Mouse (Mus musculus) stomach, postnatal 0 days (tissue): ENCODE measurements around the gene Ggct. TPM values are rescaled to one million over a fixed set of nuclear protein-coding genes. Genes with fewer than 3 reads are reported as not detected.
A peak's percentile ranks its signal among the peaks of the same experiment; 100 is the strongest.

ENCODE experiments used
- ATAC-seq: fragments of 200-750 bp; cut with Nextera tagmentation; 2 replicates; pipeline ENCODE4 v1.8.0; 2017; ENCODE audit not compliant: low FRiP score, low TSS enrichment
- DNase-seq: peaks from one replicate; pipeline ENCODE4 v3.0.0-alpha.2; 2016; ENCODE audit warnings: low spot score
- H3K27ac ChIP-seq: fragments of 300-500 bp; sonication (generic); replicated peaks from 2 replicates; pipeline ENCODE4 v1.5.1; 2014; ENCODE audit warnings: mild to moderate bottlenecking, control low read depth
- H3K27me3 ChIP-seq: fragments of 300-500 bp; sonication (generic); 2 replicates; pipeline ENCODE4 v1.6.1; 2014; ENCODE audit warnings: low read length; ENCODE audit not compliant: control insufficient read depth, insufficient read depth
- H3K36me3 ChIP-seq: fragments of 300-500 bp; sonication (generic); 2 replicates; pipeline ENCODE4 v1.6.1; 2014; ENCODE audit warnings: low read length, mixed read lengths; ENCODE audit not compliant: control insufficient read depth, insufficient read depth
- H3K4me1 ChIP-seq: fragments of 300-500 bp; sonication (generic); replicated peaks from 2 replicates; pipeline ENCODE4 v1.6.1; 2014; ENCODE audit warnings: antibody characterized with exemption; ENCODE audit not compliant: control insufficient read depth, insufficient read depth
- H3K4me2 ChIP-seq: fragments of 300-500 bp; sonication (generic); replicated peaks from 2 replicates; pipeline ENCODE4 v1.6.1; 2014; ENCODE audit warnings: low read depth, mild to moderate bottlenecking, control low read depth, moderate library complexity
- H3K4me3 ChIP-seq: fragments of 300-500 bp; sonication (generic); 2 replicates; pipeline ENCODE4 v1.5.1; 2014; ENCODE audit warnings: low read depth, low read length, control low read depth
- H3K9ac ChIP-seq: fragments of 300-500 bp; sonication (generic); 2 replicates; pipeline ENCODE4 v1.6.1; 2014; ENCODE audit warnings: mild to moderate bottlenecking, low read length, control low read depth, mixed read lengths
- H3K9me3 ChIP-seq: fragments of 300-500 bp; sonication (generic); 2 replicates; pipeline ENCODE4 v1.6.1; 2016; ENCODE audit warnings: low read length; ENCODE audit not compliant: control insufficient read depth
- CTCF ChIP-seq: IDR thresholded peaks from 2 replicates; pipeline ENCODE4 v1.5.1; 2016; ENCODE audit warnings: antibody characterized with exemption, low read depth, mild to moderate bottlenecking, moderate library complexity
- EP300 ChIP-seq: optimal IDR thresholded peaks from 2 replicates; pipeline ENCODE3; 2016; ENCODE audit warnings: antibody characterized with exemption
- WGBS: fragments of 180-500 bp; shearing (Covaris S2); extraction: QIAGEN DNeasy Blood & Tissue Kit; methylation state at CpG from one replicate; pipeline ENCODE4 v1.1.7; 2014; 5-methylcytosine and 5-hydroxymethylcytosine counted together
- polyA plus RNA-seq: library from polyadenylated mRNA; unstranded; fragments of >200 nt; fragmentation: Nextera tagmentation; extraction: Ambion mirVana; gene quantifications from 2 replicates; pipeline ENCODE4 v1.2.1, GENCODE M21; 2015

The Ggct gene
- polyA plus RNA-seq, 1 experiment from 2014 or later, result 9.3 TPM

GRCm38 (mm10) chr6:54972929-54973211 lies 19.9 kb downstream of the Ggct start:
- Histone ChIP-seq H3K9me3 (no peaks in the 10 kb centered on the region), H3K27me3 (no peaks in the 10 kb centered on the region), H3K9ac (peak overlapping the region; percentile 83; the same call in 1 of the 2 replicates), H3K27ac (peak overlapping the region; percentile 92), H3K36me3 (no peaks in the 10 kb centered on the region), H3K4me2 (peak overlapping the region; percentile 79), H3K4me1 (no peaks in the 10 kb centered on the region), H3K4me3 (peak overlapping the region; percentile 60)
- TF ChIP-seq EP300, result no peak
- TF ChIP-seq CTCF, result peak; percentile 21; the same call in 1 of the 2 replicates
- WGBS, result 6% methylated on average over 5 of the region's 5 CpGs
- DNase-seq (peak; percentile 35), ATAC-seq (0 out of 2 replicates have a peak, but pooled peaks have one; percentile 53)

GRCm38 (mm10) chr6:54972111-54972928 lies 20.4 kb downstream of the Ggct start, which contains the start of gene Nod1:
Nod1 (minus strand) TSS chr6:54972612.
- peak within 1 kb of the TSS; percentile 60 for H3K4me3 ChIP-seq
- H3K4me2 ChIP-seq, result peak within 1 kb of the TSS; percentile 79
- no peaks in the 10 kb centered on the region for H3K36me3 ChIP-seq
- no peaks in the 10 kb centered on the region for H3K4me1 ChIP-seq
- H3K27ac ChIP-seq, result peak within 1 kb of the TSS; percentile 92
- TF ChIP-seq EP300 (no peak), CTCF (peak; percentile 30; the same call in 1 of the 2 replicates)
- no peaks in the 10 kb centered on the region for H3K27me3 ChIP-seq
- peak; percentile 88 for ATAC-seq
- H3K9me3 ChIP-seq, result no peaks in the 10 kb centered on the region
- H3K9ac ChIP-seq, result peak within 1 kb of the TSS; percentile 83
- peak; percentile 84 for DNase-seq
- 1% methylated on average over 49 of the region's 53 CpGs for WGBS

- no peaks in the 10 kb centered on the region for H3K27me3 ChIP-seq
- no peaks in the 10 kb centered on the region for H3K36me3 ChIP-seq
- H3K9me3 ChIP-seq, result no peaks in the 10 kb centered on the region
- H3K4me2 ChIP-seq, result peak overlapping the region; percentile 79
- TF ChIP-seq CTCF (no peak), EP300 (no peak)
- H3K27ac ChIP-seq, result peak overlapping the region; percentile 92
- 15% methylated on average over 8 of the region's 8 CpGs for WGBS
- no peaks in the 10 kb centered on the region for H3K4me1 ChIP-seq
- DNase-seq (no peak), ATAC-seq (0 out of 2 replicates have a peak, but pooled peaks have one; percentile 3)
- H3K4me3 ChIP-seq, result peak overlapping the region; percentile 60
- H3K9ac ChIP-seq, result peak overlapping the region; percentile 83
Measured at GRCm38 (mm10) chr6:54971731-54972110, 21.0 kb downstream of the Ggct start.

- DNase-seq, result no peak
- TF ChIP-seq EP300 (no peak), CTCF (no peak)
- Histone ChIP-seq H3K27ac (no peak overlapping the region), H3K9me3 (no peaks in the 10 kb centered on the region), H3K36me3 (no peaks in the 10 kb centered on the region), H3K4me1 (no peaks in the 10 kb centered on the region), H3K4me3 (no peak overlapping the region), H3K4me2 (no peak overlapping the region; the same call in 1 of the 2 replicates), H3K9ac (no peak overlapping the region), H3K27me3 (no peaks in the 10 kb centered on the region)
- no peak for ATAC-seq
- WGBS, result 41% methylated on average over 8 of the region's 9 CpGs
Measured at GRCm38 (mm10) chr6:54970506-54970905, 22.2 kb downstream of the Ggct start.

- Histone ChIP-seq H3K4me3 (no peak overlapping the region), H3K4me2 (no peak overlapping the region), H3K4me1 (no peaks in the 10 kb centered on the region), H3K9ac (no peak overlapping the region), H3K9me3 (no peaks in the 10 kb centered on the region), H3K27me3 (no peaks in the 10 kb centered on the region), H3K36me3 (no peaks in the 10 kb centered on the region), H3K27ac (no peak overlapping the region)
- 50% methylated on average over 2 of the region's 2 CpGs for WGBS
- DNase-seq (no peak), ATAC-seq (no peak)
- TF ChIP-seq EP300, result no peak
- no peak for TF ChIP-seq CTCF
Measured at GRCm38 (mm10) chr6:54969801-54970200, 22.9 kb downstream of the Ggct start.

- Histone ChIP-seq H3K36me3 (no peaks in the 10 kb centered on the region), H3K4me1 (no peaks in the 10 kb centered on the region), H3K27me3 (no peaks in the 10 kb centered on the region), H3K4me2 (no peak overlapping the region), H3K27ac (no peak overlapping the region), H3K9ac (no peak overlapping the region), H3K9me3 (no peaks in the 10 kb centered on the region), H3K4me3 (no peak overlapping the region)
- ATAC-seq (0 out of 2 replicates have a peak, but pooled peaks have one; percentile 36), DNase-seq (peak; percentile 61)
- no peak for TF ChIP-seq EP300
- 37% methylated on average over 10 of the region's 10 CpGs for WGBS
Measured at GRCm38 (mm10) chr6:54967591-54967990, 25.2 kb downstream of the Ggct start.
